Mouse (Mus musculus): ENCODE measurements at regions not wholly inside any gene's neighbourhood (a gene's known extent, or its start where the extent isn't known, plus 50 kb on each side); places are given as distances from the start of the nearest gene placed in this dataset.
"Not testable (repeated sequence)": the region's sequence is repeated elsewhere in the genome, so short reads cannot be mapped to it uniquely, and the experiment has no call there.

- no peak for DNase-seq
Measured at GRCm38 (mm10) chr1:81637357-81637756, 560.6 kb downstream of the Nyap2 start.

DNA sequence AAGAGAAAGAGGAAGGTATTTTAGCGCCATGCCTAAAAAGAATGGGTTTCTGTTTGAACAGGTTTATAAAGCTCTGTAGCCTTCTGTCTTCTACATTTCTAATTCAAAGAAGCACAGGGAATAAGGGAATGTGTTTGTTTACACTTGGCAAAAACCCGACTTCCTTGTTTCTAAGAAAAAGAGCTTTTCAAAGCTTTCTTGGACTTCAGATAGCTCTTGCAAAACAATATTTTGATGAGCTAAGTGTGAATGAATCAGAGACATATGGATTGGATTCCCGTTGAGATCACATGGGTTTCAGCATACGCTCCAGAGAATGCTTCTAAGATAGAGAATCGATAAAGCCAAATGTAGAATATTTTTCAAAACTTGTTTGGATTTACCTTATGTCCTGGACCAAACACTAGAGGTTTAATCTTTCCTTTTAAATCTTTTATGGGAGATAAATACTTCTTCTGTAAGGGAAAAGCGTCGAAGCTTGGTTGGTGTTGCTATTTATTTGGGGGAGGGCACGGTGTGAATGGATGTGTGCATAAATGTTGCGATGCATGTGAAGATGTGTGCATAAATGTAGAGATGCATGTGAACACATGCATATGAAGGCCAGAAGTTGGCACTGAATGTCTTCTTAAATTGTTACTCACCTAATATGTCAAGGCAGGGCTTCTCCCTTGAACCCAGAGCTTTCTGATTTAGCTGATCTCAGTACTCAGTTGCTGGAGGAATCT, 576.4 kb downstream of the Nyap2 start:
- DNase-seq = no peak

DNA sequence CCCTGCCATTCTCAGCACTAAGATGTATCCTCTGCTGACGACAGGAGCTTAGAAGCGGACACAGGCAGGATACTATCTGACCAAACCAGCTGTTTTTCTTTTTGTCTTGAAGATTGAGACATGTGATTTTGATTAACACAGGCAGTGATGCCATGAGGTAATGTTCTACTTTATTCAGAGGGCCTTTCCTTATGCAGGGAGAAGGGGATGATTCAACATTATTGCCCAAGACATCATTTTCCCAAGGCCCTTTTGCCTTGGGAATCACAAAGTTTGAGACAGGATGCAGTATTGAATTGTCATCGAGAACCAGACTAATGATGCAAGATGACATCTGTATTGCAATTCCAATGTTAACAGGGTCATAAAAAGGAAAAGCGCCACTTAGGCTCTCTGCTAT, 571.7 kb upstream of the Gm9747 start:
- peak; percentile 30 for DNase-seq

DNA sequence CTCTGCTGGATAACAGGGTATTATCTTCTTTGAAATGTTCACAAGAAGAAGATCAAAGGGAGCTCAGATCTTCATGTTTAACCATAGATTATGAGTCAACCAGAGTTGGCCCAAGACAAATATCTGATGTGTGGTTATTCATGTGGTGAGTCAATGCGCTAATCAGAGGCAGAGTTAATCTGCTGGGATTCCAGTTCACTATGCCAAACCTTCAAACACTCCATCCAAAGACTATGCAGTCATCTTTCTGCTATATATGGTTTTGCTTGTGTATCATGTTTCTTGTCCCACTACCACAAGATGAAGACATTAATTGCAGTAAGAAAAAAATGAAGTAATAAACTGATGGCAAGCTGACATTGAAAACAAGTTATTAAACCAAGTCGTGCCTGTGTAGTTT, 561.8 kb upstream of the Gm9747 start:
- peak; percentile 19 for DNase-seq

GRCm38 (mm10) chr1:81671725-81672124, 561.2 kb upstream of the Gm9747 start:
- no peak for DNase-seq

DNA sequence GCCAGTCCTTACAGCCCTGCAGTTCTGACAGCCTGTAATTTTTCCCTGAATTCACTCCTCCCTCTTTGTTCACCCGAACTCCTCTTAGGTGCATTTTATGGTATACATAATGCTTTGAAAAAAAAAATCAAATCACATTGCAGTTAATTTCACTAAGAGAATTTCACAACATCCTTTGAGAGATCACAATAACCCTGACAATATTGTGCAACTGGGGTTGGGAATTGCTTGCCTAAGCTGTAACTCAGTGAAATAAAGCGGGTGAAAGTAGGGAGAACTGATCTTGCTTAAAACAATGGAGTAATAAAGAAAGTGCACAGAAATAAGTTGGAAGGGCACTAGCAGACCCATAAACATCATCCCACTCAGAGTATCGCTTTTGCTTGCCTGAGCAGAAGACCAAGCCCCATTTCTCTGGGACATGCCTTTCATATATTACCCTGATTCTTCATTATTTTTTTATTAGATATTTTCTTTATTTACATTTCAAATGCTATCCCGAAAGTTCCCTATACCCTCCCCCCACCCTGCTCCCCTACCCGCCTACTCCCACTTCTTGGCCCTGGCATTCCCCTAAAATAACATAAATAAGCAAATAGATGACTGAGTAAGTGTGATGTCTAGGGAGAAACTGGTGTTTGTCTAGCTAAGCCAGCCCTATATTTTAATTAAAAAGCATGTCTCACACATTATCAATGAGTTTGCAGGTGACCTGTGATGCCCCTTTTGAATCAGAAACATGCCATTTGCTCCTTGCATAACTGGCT, 557.2 kb upstream of the Gm9747 start:
- DNase-seq = peak; percentile 26

GRCm38 (mm10) chr1:81677768-81678400, 555.0 kb upstream of the Gm9747 start:
- no peak for DNase-seq

DNA sequence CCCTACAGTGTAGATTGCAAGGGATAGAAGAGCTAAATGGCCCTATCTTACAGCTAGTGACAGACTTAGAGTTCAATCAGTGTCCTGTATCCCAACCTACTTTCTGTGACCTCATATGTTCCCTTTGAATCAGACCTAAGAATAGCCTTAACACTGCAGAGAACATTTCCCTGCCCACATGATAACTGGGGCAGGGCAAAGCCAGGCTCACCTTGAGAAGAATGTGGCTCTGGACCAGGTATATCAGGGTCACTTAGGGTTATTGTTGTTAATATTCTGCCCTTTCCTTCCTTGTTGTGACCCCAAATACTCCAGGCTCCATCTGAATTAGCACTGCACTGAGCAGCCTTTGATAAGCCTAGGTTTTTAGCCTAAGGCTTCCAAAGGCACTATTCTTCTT, 536.8 kb upstream of the Gm9747 start:
- DNase-seq = no peak

DNA sequence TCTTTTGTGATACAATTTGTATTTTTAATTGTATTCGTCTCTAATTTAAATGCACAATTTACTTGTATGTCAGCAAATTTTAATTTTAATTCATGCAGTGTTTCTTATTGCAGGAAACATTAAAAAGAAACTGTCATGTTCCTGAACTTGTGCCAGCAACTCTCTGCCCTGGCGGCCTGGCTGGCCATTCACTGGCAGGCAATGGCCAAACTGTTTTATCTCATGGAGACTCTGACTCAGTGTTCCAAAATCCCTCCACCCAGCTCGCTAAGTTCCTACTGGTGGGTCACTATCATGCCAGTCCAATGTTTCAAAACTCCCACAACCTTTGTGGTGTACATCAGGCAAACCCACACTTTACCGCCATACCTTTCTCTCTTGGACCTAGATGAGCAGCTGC, 523.7 kb upstream of the Gm9747 start:
- DNase-seq = no peak

GRCm38 (mm10) chr1:81717091-81717490, 515.8 kb upstream of the Gm9747 start:
- no peak for DNase-seq

DNA sequence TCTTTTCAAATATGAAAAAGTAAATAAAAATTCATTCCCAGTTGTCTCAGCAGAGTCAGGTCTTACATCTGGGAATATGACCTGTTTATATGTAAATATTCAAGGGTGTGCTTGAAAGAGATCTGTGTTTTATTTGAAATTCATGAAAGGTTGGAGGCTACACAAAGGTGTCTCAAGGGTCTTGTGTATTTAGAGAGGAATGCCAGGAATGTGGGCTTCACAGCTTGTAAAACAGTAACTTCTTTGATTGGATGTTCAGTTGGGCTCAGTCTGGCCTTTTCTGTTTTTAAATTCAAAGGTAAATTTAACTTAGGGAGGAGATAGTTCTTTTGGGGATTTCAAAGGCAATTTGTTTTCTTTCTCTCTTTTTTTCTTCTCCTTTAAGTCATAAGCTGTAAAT, 514.7 kb upstream of the Gm9747 start:
- no peak for DNase-seq

- no peak for DNase-seq
Measured at GRCm38 (mm10) chr1:81724859-81725258, 508.1 kb upstream of the Gm9747 start.

DNA sequence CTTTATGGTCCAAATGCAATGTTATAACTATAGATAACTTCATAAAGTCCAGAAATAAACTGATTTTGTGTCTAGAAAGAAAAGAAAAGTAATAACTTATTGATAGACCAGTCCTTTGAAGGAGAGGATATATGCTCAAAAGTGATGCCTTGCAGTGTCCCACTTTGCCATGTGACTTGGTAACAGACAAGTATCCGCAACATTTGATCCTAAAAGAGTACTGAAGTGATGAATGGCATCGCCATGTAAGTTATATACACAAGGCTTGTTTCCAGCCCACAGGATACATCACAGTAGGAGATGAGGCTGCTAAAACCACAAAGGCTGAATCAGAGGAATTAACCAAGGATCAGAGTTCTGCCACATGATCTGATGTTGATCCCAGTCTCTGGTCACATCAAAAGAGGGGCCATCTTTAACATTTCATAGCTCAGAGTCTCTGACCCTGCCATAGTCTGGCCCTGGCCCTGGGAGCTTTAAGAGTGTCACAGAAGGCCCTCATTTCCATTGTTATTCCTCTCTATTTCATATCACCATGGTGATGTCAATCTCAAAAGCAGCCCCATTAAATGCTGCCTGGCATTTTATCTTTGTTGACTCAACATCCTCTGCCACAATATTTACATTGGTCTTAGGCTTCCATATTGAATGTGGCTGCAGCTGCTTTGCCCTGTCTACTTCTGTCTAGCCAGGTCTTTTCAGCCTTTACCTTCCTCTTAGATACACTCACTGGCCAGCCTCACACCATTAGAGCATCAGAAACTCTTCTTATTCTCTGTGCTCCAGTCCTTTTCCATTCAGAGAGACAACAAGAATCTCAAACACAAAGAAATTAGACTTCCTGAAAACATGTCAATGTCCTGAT, 506.4 kb upstream of the Gm9747 start:
- DNase-seq = no peak

GRCm38 (mm10) chr1:81737111-81737833, 495.6 kb upstream of the Gm9747 start:
- no peak for DNase-seq

DNA sequence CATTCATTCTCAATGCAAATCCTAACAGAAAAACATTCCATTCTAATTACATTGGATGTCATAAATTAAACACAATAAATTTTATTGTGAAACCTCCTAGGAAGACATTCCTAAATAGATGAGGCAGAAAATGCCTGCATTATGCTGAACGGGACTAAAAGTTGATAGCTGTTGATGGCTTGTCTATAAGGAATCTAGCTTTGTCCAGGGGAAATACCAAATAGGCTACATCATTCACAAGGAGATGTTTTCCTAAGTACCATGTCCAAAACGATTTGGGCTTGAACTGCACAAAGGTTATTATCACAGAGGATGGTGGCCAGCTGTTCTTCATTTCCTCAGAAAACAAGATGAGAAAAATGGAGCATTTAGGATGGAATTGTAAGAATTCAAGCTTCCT, 494.5 kb upstream of the Gm9747 start:
- no peak for DNase-seq

DNA sequence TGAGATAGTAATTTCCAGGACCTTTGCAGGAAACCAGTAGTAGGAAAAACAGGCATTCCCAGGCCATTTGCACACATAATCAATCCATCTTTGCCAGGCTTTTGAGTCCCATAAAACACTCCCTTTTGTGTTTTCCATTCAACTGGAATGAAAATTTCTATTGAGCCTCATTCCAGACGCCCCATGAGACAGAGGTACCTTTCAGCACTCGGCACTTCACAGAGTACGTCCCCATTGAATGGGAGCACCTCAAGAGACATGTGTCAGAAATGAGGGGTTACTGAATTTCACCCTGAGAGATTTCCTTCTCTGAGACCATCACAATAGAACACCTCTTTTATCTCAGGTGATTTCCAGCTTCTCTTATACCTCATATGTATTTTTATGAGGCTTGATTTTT, 493.5 kb upstream of the Gm9747 start:
- DNase-seq = no peak

DNA sequence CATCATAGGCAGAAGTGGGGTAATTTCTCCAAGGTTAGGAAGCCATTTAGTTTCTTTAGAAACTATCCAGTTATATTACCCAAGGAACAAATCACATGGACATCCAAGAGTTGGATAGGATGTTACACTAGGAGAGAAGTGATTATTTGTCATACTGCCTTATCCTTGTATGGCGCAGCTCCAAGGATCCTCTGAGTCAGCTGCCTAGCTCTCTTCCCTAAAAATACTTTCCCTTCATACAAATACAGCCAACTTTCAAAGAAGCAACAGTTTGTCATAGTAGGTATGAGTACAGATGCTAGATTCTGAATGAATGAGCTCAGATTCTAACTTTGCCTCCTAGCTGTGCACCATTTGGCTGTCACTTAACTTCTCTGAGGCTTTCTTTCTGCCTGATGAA, 492.9 kb upstream of the Gm9747 start:
- DNase-seq = peak; percentile 52

DNA sequence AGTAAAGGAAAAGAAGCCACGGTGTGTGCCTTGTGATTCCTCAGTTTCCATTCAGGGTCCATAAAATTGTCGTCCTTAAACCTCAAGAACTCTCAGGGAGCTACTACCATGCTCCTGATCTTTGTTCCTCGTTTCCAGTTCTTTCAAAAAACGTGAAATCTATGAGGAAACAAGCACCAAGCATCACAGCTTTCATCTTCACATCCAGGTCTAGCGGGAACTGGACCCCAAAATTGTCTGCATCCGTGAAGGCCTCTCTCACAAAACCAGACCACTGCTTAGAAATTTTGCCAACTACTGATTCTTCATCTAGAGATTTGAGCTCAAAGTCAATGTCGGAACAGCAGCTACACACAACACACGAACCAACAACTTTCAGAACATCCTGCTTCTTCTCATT, 491.0 kb upstream of the Gm9747 start:
- not testable (repeated sequence) for DNase-seq

GRCm38 (mm10) chr1:81744524-81744923, 488.4 kb upstream of the Gm9747 start:
- DNase-seq = peak; percentile 26

- DNase-seq = no peak
Measured at GRCm38 (mm10) chr1:81745024-81745960, 487.6 kb upstream of the Gm9747 start.
